Mouse (Mus musculus) CH12.LX (cell line): Measurements from ENCODE around the gene Srarp.

ENCODE experiments used
- CTCF ChIP-seq, 2 experiments: IDR thresholded peaks in 1 of 2; conservative IDR thresholded peaks in 1 of 2; 2 replicates each; pipeline ENCODE4 v1.5.1; 2011 to 2012; ENCODE audit warnings: low read depth in 2 of 2, low read length in 2 of 2, improper control_type of control experiment in 1 of 2, inconsistent platforms in 1 of 2, mild to moderate bottlenecking in 1 of 2, moderate library complexity in 1 of 2
- MEF2A ChIP-seq: IDR thresholded peaks from 2 replicates; pipeline ENCODE4 v1.6.1; 2014; ENCODE audit warnings: low read depth, mild to moderate bottlenecking, inconsistent platforms, low read length, improper control_type of control experiment, borderline replicate concordance
- POLR2A ChIP-seq: IDR thresholded peaks from 2 replicates; pipeline ENCODE4 v1.6.1; 2011; ENCODE audit warnings: low read depth, mild to moderate bottlenecking, improper control_type of control experiment, low read length
- SIN3A ChIP-seq: IDR thresholded peaks from 2 replicates; pipeline ENCODE4 v1.6.1; 2012; ENCODE audit warnings: low read length, improper control_type of control experiment, inconsistent platforms
- ZNF384 ChIP-seq: IDR thresholded peaks from 2 replicates; pipeline ENCODE4 v1.6.1; 2012; ENCODE audit warnings: low read depth, low read length, improper control_type of control experiment, inconsistent platforms

- TF ChIP-seq SIN3A (no peak; the same call in 1 of the 2 replicates), POLR2A (no peak), ZNF384 (no peak), CTCF (conservative IDR thresholded peaks at IDR 0.05 in 1 of 2, IDR thresholded peaks at IDR 0.05 in 1 of 2; ENCODE audit: low read depth in 2 of 2, low read length in 2 of 2) (peak; percentile 51 to 88; a peak in 3 of 4 replicates), MEF2A (peak; percentile 55; the same call in 1 of the 2 replicates)
Observed at GRCm38 (mm10) chr4:141406516-141407299, 29.2 kb downstream of the Srarp start.
